Mouse (Mus musculus): ENCODE measurements around the gene Arid1a. TPM values are rescaled to one million over a fixed set of nuclear protein-coding genes. Genes with fewer than 3 reads are reported as not detected.

Arid1a gene
- total RNA-seq (2021), result 10 to 100 TPM; 33.5 to 44.1 TPM
- long read RNA-seq, experiment 1, partial matches to known transcripts, result 16 of 24 reads
- long read RNA-seq, experiment 1, other reads (novel, unspliced or antisense), result 8 of 24 reads
- long read RNA-seq, experiment 2, full-length matches to known transcripts, result 1 of 21 reads
- long read RNA-seq, experiment 2, partial matches to known transcripts, result 14 of 21 reads
- long read RNA-seq, experiment 2, other reads (novel, unspliced or antisense), result 6 of 21 reads

- peak; percentile 90 for DNase-seq
Measured at GRCm38 (mm10) chr4:133756514-133757268, at the start of gene Arid1a. TSS of gene Arid1a (minus strand) at chr4:133756769.

- DNase-seq, result no peak
Measured at GRCm38 (mm10) chr4:133804401-133805263, 48.1 kb upstream of the Arid1a start.

- no peak for DNase-seq
Measured at GRCm38 (mm10) chr4:133800589-133800988, 44.0 kb upstream of the Arid1a start.

GRCm38 (mm10) chr4:133793269-133793668 lies 36.7 kb upstream of the Arid1a start:
- no peak for DNase-seq

GRCm38 (mm10) chr4:133774570-133775554 lies 18.3 kb upstream of the Arid1a start:
- DNase-seq, result peak; percentile 79

GRCm38 (mm10) chr4:133769157-133769556 lies 12.6 kb upstream of the Arid1a start:
- DNase-seq, result no peak

GRCm38 (mm10) chr4:133763112-133763511 lies 6.5 kb upstream of the Arid1a start:
- DNase-seq, result no peak

GRCm38 (mm10) chr4:133759659-133760058 lies 3.1 kb upstream of the Arid1a start:
- DNase-seq, result no peak

GRCm38 (mm10) chr4:133757269-133757835 lies 783 bp upstream of the Arid1a start:
- DNase-seq, result peak; percentile 78

GRCm38 (mm10) chr4:133755861-133756371 lies 653 bp downstream of the Arid1a start:
- DNase-seq, result no peak

- DNase-seq, result no peak
Measured at GRCm38 (mm10) chr4:133754871-133755765, 1.5 kb downstream of the Arid1a start.

GRCm38 (mm10) chr4:133754238-133754637 lies 2.3 kb downstream of the Arid1a start:
- DNase-seq, result peak; percentile 97

GRCm38 (mm10) chr4:133753375-133754190 lies 3.0 kb downstream of the Arid1a start:
- peak; percentile 69 for DNase-seq

GRCm38 (mm10) chr4:133752449-133753374 lies 3.9 kb downstream of the Arid1a start:
- peak; percentile 59 for DNase-seq

GRCm38 (mm10) chr4:133751521-133752448 lies 4.8 kb downstream of the Arid1a start:
- DNase-seq, result peak; percentile 38

- no peak for DNase-seq
Measured at GRCm38 (mm10) chr4:133750184-133750775, 6.3 kb downstream of the Arid1a start.
